Mouse (Mus musculus) kidney, adult 9 months (tissue): ENCODE measurements around the gene Sirt5.

Source experiments
- DNase-seq: peaks from one replicate; pipeline ENCODE4 v3.0.0; 2022

Gene Sirt5

GRCm38 (mm10) chr13:43364985-43365824, at the start of gene Sirt5:
Gene Sirt5, plus strand, starts transcription at chr13:43365496.
- peak; percentile 93 for DNase-seq

- no peak for DNase-seq
Measured at GRCm38 (mm10) chr13:43317411-43317810, 47.9 kb upstream of the Sirt5 start.

- no peak for DNase-seq
Measured at GRCm38 (mm10) chr13:43319396-43319795, 45.9 kb upstream of the Sirt5 start.

- DNase-seq, result no peak
Measured at GRCm38 (mm10) chr13:43321492-43321891, 43.8 kb upstream of the Sirt5 start.

GRCm38 (mm10) chr13:43325427-43325826, 39.9 kb upstream of the Sirt5 start:
- no peak for DNase-seq

GRCm38 (mm10) chr13:43331721-43332444, 33.4 kb upstream of the Sirt5 start:
- no peak for DNase-seq

GRCm38 (mm10) chr13:43332591-43332990, 32.7 kb upstream of the Sirt5 start:
- peak; percentile 13 for DNase-seq

GRCm38 (mm10) chr13:43336425-43337221, 28.7 kb upstream of the Sirt5 start:
- DNase-seq, result no peak

- no peak for DNase-seq
Measured at GRCm38 (mm10) chr13:43338001-43338400, 27.3 kb upstream of the Sirt5 start.

- no peak for DNase-seq
Measured at GRCm38 (mm10) chr13:43338632-43339031, 26.7 kb upstream of the Sirt5 start.

GRCm38 (mm10) chr13:43346825-43347224, 18.5 kb upstream of the Sirt5 start:
- no peak for DNase-seq

- no peak for DNase-seq
Measured at GRCm38 (mm10) chr13:43349376-43349775, 15.9 kb upstream of the Sirt5 start.

- DNase-seq, result no peak
Measured at GRCm38 (mm10) chr13:43350489-43351169, 14.7 kb upstream of the Sirt5 start.

GRCm38 (mm10) chr13:43353356-43353755, 11.9 kb upstream of the Sirt5 start:
- DNase-seq, result no peak

GRCm38 (mm10) chr13:43354362-43354761, 10.9 kb upstream of the Sirt5 start:
- no peak for DNase-seq

- no peak for DNase-seq
Measured at GRCm38 (mm10) chr13:43356346-43357125, 8.8 kb upstream of the Sirt5 start.

GRCm38 (mm10) chr13:43360534-43360933, 4.8 kb upstream of the Sirt5 start:
- DNase-seq, result no peak

- DNase-seq, result peak; percentile 58
Measured at GRCm38 (mm10) chr13:43362353-43362752, 2.9 kb upstream of the Sirt5 start.

- DNase-seq, result no peak
Measured at GRCm38 (mm10) chr13:43365825-43366184, 509 bp downstream of the Sirt5 start.

- DNase-seq, result no peak
Measured at GRCm38 (mm10) chr13:43370063-43370462, 4.8 kb downstream of the Sirt5 start.

- no peak for DNase-seq
Measured at GRCm38 (mm10) chr13:43372892-43373291, 7.6 kb downstream of the Sirt5 start.

GRCm38 (mm10) chr13:43374205-43374604, 8.9 kb downstream of the Sirt5 start:
- DNase-seq, result no peak
